8 mouse cellular contexts compared by ENCODE assay signal in the genomic region with DNA sequence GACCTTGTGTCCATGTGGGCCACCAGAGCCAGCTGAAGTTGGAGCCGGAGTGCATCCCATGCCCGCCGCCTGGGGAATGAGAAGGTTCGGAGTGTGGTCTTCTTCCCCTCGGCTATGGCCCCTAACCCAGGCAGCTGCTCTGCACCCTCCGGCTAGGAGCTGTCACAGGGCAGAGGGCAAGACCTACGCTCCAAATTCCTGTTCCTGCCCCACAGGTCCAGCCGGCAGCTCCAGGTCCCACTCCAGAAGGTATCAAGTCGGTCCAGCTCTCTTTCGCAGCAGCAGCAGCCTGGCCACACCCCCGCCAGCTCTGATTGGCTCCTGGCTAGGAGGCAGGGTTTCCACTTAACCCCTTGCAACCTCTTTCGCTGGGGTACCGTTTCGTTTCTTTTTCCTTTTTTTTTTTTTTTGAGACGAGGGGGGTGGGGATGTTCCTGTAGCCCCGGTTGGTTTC. TPM values are rescaled to one million over a fixed set of nuclear protein-coding genes. Genes with fewer than 3 reads are reported as not detected.
DNase-seq lines count a peak whose midpoint lies in the region; ATAC-seq lines count a peak whose summit lies in the region.

No protein-coding gene starts in this region.

- no peak overlapping the region for H3K27ac ChIP-seq in hindbrain, embryonic 11.5 days (ENCODE audit: low read depth, low read length)

- peak overlapping the region; percentile 33 for H3K4me3 ChIP-seq in hindbrain, embryonic 11.5 days (ENCODE audit: low read depth, low read length)

- peaks cover 30% of the 10 kb centered on the region for H3K27me3 ChIP-seq in hindbrain, embryonic 11.5 days (ENCODE audit: control insufficient read depth, insufficient read depth, low read length)

- no peak overlapping the region for H3K9ac ChIP-seq in hindbrain, embryonic 11.5 days (ENCODE audit: low read depth, low read length)

- peak; percentile 80 for DNase-seq in Muller cell, postnatal 12 days (ENCODE audit: inconsistent ontology term)
- DNase-seq in cerebellum, adult 9-11 months: peak; percentile 88
- DNase-seq in frontal cortex, postnatal 10 days (ENCODE audit: low spot score in 2 of 2): peak; percentile 68 to 79
- DNase-seq in hindbrain, embryonic 11.5 days (ENCODE audit: low spot score): peak; percentile 75
- peak; percentile 69 to 78 for DNase-seq in layer of hippocampus, postnatal 25 days (ENCODE audit: extremely low spot score in 1 of 2, low spot score in 1 of 2)
- peak; percentile 81 for DNase-seq in lung, postnatal 14 days
- DNase-seq in retina, embryonic 14.5 days (ENCODE audit: low spot score): peak; percentile 84
- peak; percentile 69 for DNase-seq in urinary bladder, adult 2 months (ENCODE audit: low spot score)

- peak overlapping the region; percentile 79 for H3K4me2 ChIP-seq in hindbrain, embryonic 11.5 days (replicated peaks; ENCODE audit: low read depth, low read length)

- 0% methylated on average over 16 of the region's 16 CpGs for WGBS in hindbrain, embryonic 11.5 days

- no peaks in the 10 kb centered on the region for H3K9me3 ChIP-seq in hindbrain, embryonic 11.5 days (ENCODE audit: control insufficient read depth, low read length)

- peaks cover 9% of the 10 kb centered on the region for H3K4me1 ChIP-seq in hindbrain, embryonic 11.5 days (replicated peaks; ENCODE audit: control insufficient read depth, insufficient read depth, low read length)

- ATAC-seq in hindbrain, embryonic 11.5 days (ENCODE audit: low FRiP score): 0 out of 2 replicates have a peak, but pooled peaks have one; percentile 25

- no peaks in the 10 kb centered on the region for H3K36me3 ChIP-seq in hindbrain, embryonic 11.5 days (ENCODE audit: control insufficient read depth, insufficient read depth, low read length)

RNA-seq across cellular contexts. Expression of a gene that starts 11.3 kb away (rescaled TPM):
- 0.18 and 0.26 TPM in 2 replicates for polyA plus RNA-seq in hindbrain, embryonic 11.5 days (2014; fragmentation: Nextera tagmentation; extraction: Ambion mirVana)
- 10 to 100 TPM; 46.8 TPM for total RNA-seq in layer of hippocampus, postnatal 25 days (2021)
- polyA plus RNA-seq in urinary bladder, adult 2 months (2012; rRNA removed): 9.8 and 10.9 TPM in 2 replicates

RNA-seq across cellular contexts. Expression of a gene that starts 23.8 kb away (rescaled TPM):
- polyA plus RNA-seq in hindbrain, embryonic 11.5 days (2014; fragmentation: Nextera tagmentation; extraction: Ambion mirVana): 7.9 and 10.2 TPM in 2 replicates
- 1 to 10 TPM; 5.0 to 7.6 TPM for total RNA-seq in layer of hippocampus, postnatal 25 days (2021)
- polyA plus RNA-seq in urinary bladder, adult 2 months (2012; rRNA removed): 37.9 and 39.9 TPM in 2 replicates

RNA-seq across cellular contexts. Expression of a gene that starts 29.3 kb away (rescaled TPM):
- polyA plus RNA-seq in hindbrain, embryonic 11.5 days (2014; fragmentation: Nextera tagmentation; extraction: Ambion mirVana): not detected in 2 replicates
- under 1 TPM in 1 of 2 experiments, not detected in 1; 0.12 TPM for total RNA-seq in layer of hippocampus, postnatal 25 days (2021)
- polyA plus RNA-seq in urinary bladder, adult 2 months (2012; rRNA removed): 0.06 and 0.08 TPM in 2 replicates

RNA-seq across cellular contexts. Expression of a gene that starts 57.4 kb away (rescaled TPM):
- 0.12 and 0.32 TPM in 2 replicates for polyA plus RNA-seq in hindbrain, embryonic 11.5 days (2014; fragmentation: Nextera tagmentation; extraction: Ambion mirVana)
- total RNA-seq in layer of hippocampus, postnatal 25 days (2021): not detected
- 0.04 and 0.12 TPM in 2 replicates for polyA plus RNA-seq in urinary bladder, adult 2 months (2012; rRNA removed)
